Mouse (Mus musculus): ENCODE measurements around the gene Ubap2. TPM values are rescaled to one million over a fixed set of nuclear protein-coding genes. Genes with fewer than 3 reads are reported as not detected.
A peak's percentile ranks its signal among the peaks of the same experiment; 100 is the strongest.

The Ubap2 gene
- total RNA-seq, 2 experiments from 2014 or later = 110 to 113 TPM

DNA sequence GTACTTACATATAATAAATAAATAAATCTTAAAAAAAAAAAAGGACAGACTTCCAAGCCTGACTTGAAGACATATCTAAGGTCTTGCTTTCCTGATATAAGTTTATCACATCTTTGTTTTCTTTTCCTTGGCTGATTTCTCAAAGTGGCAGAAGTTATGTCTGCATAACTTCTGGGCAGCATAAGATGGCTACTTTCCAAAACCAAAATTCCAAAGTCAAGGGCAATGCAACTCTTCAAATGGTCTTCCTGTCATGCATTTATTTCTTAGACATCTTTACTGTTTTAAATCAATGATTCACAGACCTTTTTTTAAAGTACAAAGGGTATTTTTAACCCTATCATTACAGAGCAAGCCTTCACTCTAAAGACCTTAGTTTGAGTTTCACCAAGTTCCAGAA lies 14.3 kb downstream of the Ubap2 start:
- no peak for DNase-seq

DNA sequence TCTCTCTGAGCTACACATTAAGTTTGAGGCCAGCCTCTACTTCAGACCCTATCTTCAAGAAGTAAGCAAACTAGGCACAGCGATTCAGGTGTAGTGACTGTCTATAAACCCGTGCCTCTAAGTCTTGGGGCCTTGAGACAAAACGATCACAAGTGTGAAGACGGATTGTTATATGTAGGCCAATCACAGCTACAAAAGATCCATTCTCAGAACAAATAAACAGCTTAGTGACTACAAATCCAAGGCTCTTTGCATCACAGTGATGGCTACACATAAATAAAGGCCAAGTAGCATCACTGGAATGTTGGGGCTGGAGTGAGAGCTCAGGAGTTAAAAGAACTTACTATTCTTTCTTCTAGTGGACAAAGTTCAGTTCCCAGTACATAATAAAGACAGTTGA lies 15.9 kb downstream of the Ubap2 start:
- no peak for DNase-seq

DNA sequence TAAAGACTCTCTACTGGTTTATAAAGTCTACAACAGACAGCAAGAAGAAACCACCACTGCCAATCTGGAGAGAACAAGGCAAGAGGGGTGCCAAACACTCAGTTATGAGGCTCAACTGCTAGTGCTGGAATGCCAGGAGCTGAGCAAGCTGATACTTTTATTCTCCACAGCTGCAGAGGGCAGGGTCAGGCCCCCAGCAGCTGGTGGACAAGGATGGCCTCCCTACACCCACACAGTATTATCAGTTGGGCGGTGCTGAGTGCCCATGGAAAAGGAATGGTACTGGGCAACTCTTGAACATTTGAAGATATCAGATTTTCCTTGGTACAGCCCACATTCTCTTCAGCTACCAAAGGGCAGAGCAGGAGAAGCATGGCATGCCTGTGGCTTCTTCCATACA lies 17.2 kb downstream of the Ubap2 start:
- DNase-seq = peak; percentile 31

DNA sequence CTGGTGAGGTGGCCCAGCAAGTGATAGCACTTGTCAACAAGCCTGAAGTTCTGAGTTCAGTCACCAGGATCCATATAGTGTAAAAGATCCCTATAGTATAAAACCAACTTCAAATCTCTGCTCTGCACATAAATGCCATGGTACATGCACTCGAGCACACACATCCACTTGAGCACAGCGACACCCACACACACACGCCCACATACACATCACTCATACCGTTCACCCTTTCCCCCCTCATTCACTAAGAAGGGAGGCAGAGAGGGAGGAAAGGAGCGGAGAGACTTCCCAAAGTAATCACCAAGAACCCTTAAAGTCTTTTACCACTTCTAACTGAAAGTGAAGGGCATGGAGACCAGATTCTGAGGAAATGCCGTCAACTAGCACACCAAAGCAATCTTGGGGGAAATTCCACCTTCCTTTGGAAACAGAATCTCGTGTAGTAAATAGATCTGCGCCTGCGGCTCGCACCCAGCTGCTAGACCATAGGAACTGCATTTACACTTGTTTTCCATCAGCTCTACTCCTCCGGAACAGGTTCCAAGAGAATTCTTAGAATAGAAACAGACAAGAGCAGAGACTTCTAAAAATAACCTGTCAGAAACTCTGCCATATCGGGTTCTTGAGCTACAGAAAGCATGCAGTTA lies 19.3 kb downstream of the Ubap2 start:
- DNase-seq = no peak

DNA sequence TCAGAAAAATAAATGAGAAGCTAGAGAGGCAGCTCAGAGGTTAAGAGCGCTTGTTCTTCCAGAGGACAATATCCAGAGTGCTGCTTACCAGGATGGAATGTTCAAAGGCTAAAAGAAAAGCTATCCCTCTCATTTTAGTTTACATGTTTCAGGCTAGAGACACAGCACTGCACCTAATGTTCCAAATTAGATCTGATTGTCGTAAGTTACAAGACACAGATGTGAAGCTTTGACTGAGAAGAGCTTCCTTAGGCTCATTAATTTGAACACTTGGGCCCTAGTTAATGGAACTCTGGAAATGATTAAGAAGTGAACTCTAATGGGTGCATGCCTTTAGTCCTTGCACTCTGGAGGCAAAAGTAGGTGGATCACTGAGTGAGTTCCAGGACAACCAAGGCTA lies 21.2 kb downstream of the Ubap2 start:
- no peak for DNase-seq

DNA sequence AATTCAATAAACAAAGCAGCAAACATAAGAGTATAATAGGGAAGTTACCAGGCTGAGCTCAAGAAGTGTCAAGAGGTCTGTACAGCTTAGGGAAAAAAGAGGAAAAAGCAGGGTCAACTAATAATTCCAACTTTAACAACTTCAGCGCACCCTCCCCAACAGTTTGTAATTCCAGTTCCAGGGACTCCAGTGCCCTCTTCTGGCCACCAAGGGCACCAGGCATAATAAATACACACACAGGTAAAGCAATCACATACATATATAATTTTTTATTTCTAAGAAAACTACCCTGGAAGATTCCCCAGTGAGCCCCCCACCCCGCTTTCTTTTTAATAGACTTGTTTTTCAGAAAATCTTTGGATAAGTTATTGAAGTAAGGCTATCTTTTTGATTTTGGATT lies 29.5 kb downstream of the Ubap2 start:
- no peak for DNase-seq

DNA sequence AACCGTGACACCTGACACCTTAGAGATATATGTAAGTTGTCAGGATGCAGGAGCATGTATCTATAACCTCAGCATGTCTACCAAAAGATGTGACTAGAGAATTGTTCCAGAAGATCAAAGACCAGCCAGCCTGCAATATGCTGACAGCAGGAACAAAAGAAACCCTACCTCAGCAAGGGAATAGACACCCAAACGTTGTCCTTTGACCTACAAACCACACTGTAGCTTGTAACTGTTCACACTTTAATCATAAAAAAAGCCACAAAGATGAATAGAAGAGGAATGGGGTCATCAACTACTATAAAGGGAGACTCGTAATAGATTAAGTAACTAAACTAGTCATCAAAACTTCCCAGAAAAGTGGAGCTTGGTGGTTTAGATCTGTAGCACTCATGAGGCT lies 34.0 kb downstream of the Ubap2 start:
- DNase-seq = no peak

DNA sequence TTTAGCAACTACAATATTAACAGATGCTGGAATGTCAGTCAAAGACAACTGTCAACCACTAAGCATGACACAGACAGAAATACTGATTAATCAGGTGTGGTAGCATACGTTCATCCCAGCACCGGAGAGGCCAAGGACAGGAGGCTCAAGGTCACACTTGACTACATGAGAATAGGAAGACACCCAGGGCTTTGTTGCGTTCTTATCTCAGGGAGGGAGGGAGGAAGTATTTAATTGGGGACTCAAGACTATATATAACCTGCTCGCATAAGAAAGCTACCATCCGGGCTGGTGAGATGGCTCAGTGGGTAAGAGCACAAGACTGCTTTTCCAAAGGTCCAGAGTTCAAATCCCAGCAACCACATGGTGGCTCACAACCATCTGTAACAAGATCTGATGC lies 39.3 kb downstream of the Ubap2 start:
- DNase-seq = no peak

DNA sequence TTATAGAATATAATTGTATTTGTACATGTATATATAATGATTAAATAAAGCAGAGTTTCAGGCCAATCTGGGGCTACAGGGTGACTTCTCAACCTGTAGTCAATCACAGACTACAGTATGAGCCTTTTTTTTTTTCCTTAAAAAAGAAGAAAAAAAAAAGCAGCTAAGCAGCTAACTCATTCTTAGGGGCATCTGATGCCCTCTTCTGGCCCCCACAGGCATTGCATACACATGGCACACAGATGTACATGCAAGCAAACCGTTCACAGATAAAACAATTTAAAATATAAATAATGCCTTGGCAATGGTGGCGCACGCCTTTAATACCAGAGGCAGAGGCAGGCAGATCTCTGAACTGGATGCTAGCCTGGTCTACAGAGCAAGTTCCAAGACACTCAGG lies 48.6 kb downstream of the Ubap2 start:
- DNase-seq = peak; percentile 47

DNA sequence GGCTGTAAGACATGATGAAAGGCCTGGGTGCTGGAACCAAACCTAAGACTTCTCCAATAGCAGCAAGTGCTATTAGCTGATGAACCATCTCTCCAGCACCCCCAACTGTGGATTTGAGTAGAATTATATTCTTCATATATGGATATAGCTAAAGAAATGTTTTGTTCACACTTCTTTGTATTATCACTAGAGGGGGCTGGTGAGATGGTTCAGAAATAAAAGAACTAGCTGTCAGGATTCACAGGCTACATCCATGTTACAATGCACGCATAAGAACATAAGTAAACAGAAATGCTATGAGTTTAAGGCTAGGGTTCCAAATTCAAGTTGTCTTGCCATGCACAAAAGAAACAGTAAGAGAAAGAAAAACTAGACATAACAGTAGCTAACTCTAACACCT lies 49.5 kb downstream of the Ubap2 start:
- no peak for DNase-seq

DNA sequence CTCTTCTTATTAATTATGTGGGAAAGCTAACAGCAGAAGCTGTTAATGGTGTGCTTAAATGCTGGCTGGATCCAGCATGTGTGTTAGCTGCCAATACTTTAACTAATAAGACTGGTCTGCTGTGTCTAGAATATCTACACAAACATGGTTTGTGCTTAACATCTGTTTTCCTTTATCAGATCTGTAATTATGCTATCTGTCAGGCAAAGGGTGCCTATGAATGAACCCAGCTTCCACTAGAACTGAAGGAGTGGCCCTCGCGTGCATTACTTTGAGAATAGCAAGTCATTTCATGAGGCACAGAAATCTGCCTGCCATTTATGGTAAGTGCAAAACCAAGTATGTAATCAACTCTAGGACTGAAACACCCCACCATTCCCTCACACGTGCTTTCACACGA lies 66.9 kb downstream of the Ubap2 start:
- no peak for DNase-seq

DNA sequence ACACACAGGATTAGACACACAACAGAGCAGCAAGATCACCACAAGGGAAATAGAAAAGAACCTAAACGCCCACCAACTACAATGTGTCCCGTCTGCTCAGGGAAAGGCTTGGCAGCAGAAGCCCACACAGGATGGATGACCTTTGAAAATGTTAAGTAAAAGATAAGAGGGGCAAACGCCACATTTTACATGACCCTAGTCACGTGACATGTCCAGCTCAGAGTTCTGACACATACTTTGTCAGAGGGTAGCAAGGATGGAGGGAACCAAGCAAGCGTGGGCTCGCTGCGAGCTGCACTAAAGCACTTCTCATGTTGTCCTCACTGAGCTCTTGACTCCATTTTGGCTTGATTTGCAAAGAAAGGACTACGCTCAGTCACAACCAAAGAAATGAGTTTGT lies 69.2 kb downstream of the Ubap2 start:
- no peak for DNase-seq

DNA sequence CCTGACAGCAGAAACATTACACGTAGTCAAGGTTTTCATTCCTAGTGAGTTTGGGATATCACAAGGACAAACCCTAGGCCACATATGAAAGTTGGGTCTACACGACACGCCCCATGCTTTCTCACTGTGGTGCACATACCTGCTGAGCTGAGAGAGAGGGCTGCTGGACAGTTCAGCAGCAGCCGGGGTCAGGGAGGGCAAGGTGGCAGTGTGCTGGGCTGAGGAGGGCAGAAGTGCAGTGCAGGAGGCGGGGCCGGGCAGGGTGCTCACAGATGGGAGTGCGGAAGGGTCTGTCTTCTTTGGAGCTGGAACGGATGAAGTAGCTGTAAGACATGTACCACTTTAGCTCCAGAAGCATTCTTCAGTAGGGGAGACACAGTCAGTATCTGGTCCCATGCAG lies 72.8 kb downstream of the Ubap2 start:
- DNase-seq = no peak

DNA sequence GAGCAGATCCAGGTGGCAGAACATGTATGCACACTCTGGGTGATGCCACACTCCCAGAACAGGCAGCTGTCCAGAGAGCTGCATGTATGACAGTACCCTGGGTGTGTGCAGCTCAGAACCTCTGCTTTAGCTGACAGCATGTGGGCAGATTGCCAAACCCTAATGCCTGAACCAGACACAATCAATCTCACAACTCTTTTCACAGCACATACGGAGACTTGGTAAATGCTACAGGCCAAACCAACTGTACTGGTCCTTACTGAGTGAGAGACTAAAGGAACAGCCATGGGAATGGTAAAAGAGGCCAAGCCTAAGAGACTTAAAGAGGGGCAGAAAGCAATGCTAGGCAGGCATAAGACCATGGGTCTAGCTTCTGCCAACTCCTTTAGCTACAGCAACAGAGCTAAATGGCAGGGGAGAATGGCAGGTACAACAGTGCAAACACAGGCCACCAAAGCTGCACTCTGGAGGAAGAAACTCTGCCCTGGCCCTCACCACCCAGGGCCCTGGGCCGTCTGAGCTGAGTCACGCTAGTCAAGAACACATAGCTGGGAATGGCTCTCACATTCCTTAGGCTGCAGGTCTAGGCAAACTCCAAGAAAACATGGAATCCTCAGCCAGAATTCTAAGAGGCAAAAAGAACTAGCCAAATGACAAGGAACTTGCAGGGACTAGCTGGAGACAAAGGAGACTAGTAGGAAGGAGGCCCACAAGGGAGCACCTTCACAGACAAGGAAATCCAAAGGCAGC lies 77.9 kb downstream of the Ubap2 start:
- peak; percentile 30 for DNase-seq

DNA sequence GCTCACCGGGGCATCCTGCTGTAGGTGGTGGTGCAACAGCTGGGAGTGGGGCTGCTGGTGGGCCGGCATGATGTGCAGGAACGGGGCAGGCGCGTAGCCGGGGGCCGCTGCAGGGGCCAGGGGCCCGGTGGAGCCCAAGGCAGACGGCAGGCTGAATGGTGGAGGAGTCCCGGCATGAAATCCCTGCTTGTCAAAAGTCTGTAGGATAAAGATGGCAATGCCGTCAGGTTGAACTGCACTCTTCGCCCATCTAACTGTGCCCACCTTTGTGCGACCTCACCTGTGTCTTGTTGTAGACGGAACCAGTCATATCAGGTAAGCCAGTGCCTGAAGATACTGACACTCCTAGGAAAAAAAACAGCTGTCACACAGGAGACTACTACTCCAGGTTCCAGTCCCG lies 79.6 kb downstream of the Ubap2 start:
- no peak for DNase-seq

DNA sequence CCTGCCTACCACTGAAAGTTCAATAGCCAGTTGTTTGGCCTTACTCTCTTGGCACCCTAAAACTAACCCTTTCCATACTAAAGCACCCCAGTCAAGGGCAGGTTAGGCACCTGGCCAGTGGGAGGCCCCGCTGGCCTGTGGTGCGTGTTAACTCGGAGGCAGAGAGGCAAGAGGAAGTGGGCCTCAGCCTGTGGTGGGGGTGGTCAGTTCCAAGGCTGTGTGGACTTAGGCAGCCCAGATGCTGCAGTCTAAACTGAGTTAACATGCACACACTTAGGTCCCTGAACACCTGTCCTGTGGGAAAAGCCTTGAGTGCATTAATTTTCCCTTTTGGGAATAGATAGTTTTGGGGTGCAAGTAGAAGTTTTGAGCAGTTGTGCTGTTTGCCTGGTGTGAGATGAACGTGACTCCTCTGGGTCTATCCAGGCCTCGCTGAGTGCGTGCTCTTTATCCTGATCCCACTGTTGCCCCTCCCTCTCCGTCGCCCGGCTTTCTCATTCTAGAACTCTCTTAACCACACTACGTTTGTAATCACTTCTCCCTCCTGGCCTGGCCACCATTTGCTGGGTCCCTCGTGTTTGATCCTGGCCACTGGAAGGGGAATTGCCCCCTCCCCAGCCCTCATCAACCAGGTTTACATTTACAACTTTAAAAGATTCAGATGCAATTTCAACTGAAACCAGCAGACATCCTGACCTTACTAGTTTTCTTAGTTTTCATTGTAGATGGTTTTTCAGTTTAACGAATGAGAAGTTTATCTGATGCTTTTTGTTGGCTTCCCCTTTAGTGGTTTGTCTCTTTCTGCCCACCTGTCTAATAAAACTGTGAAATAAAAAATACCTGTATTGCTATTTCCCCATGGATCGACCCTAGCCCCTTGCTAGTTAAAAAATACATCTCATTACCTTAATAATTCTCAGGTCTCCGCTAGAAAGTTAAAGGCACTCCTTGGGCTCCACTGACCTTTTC lies 82.1 kb downstream of the Ubap2 start:
- DNase-seq = no peak

DNA sequence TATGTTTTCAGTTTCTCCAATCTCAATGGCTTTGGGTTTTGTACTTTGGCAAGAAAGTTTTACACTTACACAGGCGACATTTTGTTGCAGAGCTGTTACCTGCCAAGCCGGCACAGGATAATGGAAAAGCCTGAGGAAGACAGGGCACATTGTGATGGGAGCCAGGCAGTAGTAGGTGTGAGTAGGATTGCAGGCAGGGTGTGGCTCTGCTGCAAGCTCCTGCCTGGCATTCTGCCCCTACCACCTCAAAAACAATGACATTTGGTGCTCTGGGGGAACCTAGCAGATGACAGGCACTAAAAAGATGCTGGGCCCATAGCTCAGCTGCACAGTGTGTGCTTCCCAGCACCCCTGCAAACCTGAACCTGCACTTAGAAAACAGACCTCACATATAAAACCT lies 85.1 kb downstream of the Ubap2 start:
- no peak for DNase-seq

DNA sequence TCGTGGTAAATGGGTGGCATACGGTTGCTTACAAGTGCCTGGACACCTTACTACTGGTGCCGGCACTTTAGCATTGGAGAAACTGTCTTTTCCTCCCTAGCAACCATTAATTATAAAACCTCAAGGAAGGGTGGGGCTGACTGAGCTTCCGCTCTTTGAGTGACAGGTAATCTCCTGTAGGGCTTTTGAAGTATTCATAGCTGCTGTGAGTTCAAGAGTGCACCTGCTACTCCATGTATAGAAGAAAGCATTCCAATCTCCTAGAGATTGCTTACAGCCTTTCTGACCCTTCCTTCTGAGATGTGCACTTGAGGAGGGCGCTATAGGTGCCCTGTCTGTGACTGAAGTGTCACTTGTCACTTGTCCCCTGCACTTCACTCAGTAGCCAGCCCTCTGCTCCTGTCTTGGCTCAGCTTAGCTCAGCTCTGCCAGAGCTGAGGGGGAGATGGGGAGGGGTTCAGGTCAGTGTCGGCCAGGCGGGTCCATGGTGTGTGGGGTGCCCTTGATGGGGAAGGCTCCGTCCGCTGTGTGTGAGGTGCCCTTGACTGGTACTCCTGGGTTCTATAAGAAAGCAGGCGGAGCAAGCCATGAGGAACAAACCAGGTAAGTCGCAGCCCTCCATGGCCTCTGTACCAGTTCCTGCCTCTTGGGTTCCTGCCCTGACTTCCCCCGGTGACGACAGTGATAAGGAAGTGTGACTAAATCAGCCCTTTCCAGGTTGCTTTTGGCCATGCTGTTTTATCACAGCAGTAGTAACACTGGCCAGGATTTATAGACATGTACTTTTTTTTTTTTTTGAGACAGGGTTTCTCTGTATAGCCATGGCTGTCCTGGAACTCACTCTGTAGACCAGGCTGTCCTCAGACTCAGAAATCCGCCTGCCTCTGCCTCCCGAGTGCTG lies 94.9 kb downstream of the Ubap2 start:
- no peak for DNase-seq

DNA sequence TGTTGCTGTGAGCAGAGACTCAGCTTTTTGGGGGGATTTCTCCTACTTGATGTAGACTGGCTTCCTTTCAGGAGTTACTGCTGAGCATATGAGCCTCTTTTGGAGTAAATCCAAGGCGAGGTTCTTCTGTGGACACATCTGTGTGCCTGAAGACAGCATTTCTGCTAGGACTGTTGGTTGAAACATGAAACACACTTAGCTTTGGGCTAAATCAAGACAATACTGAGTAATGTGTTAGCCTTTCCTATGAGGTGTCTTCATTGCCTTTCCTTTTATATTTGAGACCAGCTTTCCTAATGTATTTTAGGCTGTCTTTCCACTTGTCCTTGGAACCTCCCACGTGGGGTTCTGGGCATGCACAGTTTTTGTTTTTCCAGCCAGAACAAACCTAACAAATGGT lies 100.3 kb downstream of the Ubap2 start:
- no peak for DNase-seq

DNA sequence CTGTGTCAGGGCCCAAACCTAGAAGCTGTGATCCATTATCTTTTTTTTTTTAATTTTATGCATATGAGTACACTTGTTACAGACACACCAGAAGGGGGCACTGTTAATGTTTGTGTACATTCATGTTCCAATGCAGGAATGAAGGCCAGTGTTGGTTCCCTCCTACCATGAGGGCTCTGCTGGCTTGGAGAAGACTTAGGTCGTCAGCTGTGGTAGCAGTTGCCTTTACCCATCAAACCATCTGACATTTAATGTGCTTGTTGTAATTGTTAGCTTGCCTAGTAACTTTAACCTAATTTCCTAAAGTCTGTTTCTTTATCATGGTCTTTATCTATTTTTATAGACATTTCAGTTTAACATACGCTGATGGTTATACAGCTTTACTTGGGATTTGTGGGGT lies 104.0 kb downstream of the Ubap2 start:
- DNase-seq = no peak

DNA sequence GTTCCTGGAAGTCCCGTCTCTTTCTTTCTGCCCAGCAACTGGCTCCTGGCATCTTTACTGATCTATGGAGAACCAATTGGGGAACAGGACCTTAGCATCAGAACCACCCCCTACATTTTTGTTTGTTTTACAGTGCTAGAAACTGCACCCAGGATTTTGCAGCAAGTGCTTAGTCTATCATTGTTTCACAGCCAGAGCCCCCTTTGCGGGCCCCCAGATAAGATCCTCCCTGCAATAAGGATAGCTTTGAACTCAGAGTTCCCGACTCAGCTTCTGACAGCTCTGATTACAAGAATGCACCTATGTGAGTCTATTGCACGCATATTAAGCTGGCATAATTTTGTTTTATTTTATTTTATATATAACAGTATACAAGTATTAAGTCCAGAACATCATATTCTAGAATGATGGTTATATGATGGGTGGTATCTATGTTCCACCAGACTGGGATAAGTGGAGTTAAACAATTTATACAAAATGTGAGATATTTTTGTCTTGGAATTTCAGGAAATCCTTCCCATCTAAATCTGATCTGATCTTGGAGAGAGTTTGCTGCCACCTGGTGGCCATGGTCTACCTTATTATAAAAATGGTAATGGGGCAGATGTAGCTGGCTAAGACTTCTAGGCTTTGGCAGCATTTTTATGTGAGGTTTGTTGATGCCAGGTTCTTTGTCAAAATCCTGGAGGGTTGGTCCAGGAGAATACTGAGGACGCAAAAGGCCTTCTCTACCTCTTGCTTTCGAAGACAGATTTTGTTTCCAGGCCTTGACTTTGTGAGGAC lies 109.1 kb downstream of the Ubap2 start:
- peak; percentile 87 for DNase-seq
